Mouse (Mus musculus): ENCODE measurements around the gene 7530416G11Rik. TPM values are rescaled to one million over a fixed set of nuclear protein-coding genes. Genes with fewer than 3 reads are reported as not detected.
A peak's percentile ranks its signal among the peaks of the same experiment; 100 is the strongest.

Gene 7530416G11Rik
- polyA plus RNA-seq, 1 experiment from 2014 or later, result not detected

DNA sequence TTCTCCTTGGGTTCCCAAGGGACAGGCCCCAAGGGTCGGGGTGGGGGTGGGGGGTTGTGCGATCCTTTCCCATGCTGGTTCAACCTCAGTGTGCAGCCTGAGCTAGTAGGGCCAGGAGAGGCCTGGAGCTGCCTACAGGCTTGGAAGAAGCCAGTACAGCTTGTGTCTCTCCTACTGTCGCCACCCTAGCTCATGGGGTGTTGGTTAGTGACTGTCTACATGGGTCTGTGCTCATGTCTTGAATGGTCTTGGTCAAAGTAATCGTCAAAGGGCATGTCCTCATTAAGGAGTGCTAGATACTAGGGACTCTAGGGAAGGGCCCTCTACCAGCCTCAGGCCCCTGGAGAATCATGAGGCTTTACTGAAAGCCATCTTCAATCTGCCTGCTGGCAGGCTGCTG, 5.5 kb downstream of the 7530416G11Rik start:
- 85% methylated on average over 4 of the region's 4 CpGs for WGBS
- H3K4me2 ChIP-seq (ENCODE audit: low read depth, low read length), result no peak overlapping the region
- H3K9ac ChIP-seq (ENCODE audit: low read length), result no peak overlapping the region
- no peak overlapping the region for H3K27ac ChIP-seq (ENCODE audit: low read length)
- no peaks in the 10 kb centered on the region for H3K27me3 ChIP-seq (ENCODE audit: control insufficient read depth, insufficient read depth, low read depth, low read length)
- H3K9me3 ChIP-seq (ENCODE audit: control insufficient read depth, low read length), result no peaks in the 10 kb centered on the region
- no peak overlapping the region for H3K4me3 ChIP-seq (ENCODE audit: low read length)
- ATAC-seq (ENCODE audit: low read depth), result no peak
- no peaks in the 10 kb centered on the region for H3K36me3 ChIP-seq (ENCODE audit: control insufficient read depth, insufficient read depth, low read length)
- H3K4me1 ChIP-seq (replicated peaks; ENCODE audit: control insufficient read depth, insufficient read depth, low read length), result no peaks in the 10 kb centered on the region

DNA sequence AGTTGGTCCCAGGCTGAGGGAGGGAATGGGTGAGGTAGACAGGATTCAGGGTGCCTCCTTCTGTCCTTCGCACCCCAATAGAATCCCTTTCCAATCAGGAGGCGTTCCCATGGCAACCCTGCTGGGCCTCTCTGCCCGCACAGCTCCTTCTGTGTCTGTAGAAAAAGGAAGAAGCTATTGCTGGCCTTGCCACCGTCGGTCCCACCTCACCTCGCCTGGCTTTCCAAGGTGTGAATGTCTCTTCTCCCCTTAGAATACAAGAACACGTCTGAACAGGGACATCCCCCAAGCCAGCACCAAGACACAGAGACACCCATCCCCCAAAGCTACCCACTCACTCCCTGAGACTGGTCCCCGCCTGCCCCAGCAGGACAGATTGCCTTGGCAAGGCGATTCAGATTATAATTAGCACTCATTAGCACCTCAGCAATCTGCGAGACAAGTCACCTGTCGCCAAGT, 8.8 kb downstream of the 7530416G11Rik start:
- Histone ChIP-seq H3K9me3 (ENCODE audit: control insufficient read depth, low read length) (no peaks in the 10 kb centered on the region), H3K36me3 (ENCODE audit: control insufficient read depth, insufficient read depth, low read length) (no peaks in the 10 kb centered on the region), H3K4me2 (ENCODE audit: low read depth, low read length) (no peak overlapping the region), H3K27me3 (ENCODE audit: control insufficient read depth, insufficient read depth, low read depth, low read length) (no peaks in the 10 kb centered on the region), H3K4me1 (replicated peaks; ENCODE audit: control insufficient read depth, insufficient read depth, low read length) (no peaks in the 10 kb centered on the region), H3K9ac (ENCODE audit: low read length) (no peak overlapping the region), H3K4me3 (ENCODE audit: low read length) (no peak overlapping the region), H3K27ac (ENCODE audit: low read length) (no peak overlapping the region)
- ATAC-seq (ENCODE audit: low read depth), result no peak
- 11% methylated on average over 11 of the region's 11 CpGs for WGBS

DNA sequence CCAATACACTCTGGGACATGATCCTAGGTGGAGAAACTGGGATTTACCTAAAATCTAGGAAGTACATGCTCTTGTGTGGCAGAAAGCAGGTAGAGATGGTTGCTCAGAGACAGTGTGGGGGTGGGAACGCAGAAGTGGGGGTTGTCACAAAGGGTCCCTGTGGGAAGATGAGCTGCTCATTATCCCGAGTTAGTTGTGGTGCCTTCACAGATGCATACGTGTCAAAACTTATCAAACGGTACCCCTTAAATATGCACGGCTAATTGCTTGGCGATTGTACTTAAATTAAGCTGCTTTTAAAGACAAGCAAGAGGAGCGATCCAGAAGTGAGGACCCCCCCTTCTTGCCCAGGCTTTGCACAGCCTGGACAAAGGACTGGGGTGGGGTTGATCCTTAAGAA, 13.3 kb downstream of the 7530416G11Rik start:
- Histone ChIP-seq H3K9ac (ENCODE audit: low read length) (no peak overlapping the region), H3K4me2 (ENCODE audit: low read depth, low read length) (no peak overlapping the region), H3K9me3 (ENCODE audit: control insufficient read depth, low read length) (no peaks in the 10 kb centered on the region), H3K4me1 (replicated peaks; ENCODE audit: control insufficient read depth, insufficient read depth, low read length) (no peaks in the 10 kb centered on the region), H3K27ac (ENCODE audit: low read length) (no peak overlapping the region), H3K4me3 (ENCODE audit: low read length) (no peak overlapping the region), H3K36me3 (ENCODE audit: control insufficient read depth, insufficient read depth, low read length) (no peaks in the 10 kb centered on the region), H3K27me3 (ENCODE audit: control insufficient read depth, insufficient read depth, low read depth, low read length) (no peaks in the 10 kb centered on the region)
- WGBS, result 75% methylated on average over 7 of the region's 7 CpGs
- no peak for ATAC-seq (ENCODE audit: low read depth)

DNA sequence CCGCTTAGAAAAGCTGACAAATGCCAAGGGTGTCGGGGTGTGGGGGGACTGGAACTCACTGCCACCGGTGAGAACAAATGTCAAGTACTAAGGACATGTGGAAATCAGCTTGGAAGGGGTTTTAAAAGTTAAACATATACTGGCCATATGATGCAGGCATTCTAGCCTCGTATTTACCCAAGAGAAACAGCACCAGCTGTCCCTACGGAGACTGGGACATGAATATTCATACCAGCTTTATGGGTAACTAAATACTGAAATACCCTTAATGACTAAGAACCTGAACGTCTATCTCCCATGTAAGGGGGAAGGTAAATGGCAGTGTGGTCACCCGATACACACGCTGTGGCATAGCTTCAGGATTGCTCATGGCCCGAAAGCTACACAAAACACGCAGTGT, 14.1 kb downstream of the 7530416G11Rik start:
- no peak overlapping the region for H3K27ac ChIP-seq (ENCODE audit: low read length)
- H3K36me3 ChIP-seq (ENCODE audit: control insufficient read depth, insufficient read depth, low read length), result no peaks in the 10 kb centered on the region
- H3K4me3 ChIP-seq (ENCODE audit: low read length), result no peak overlapping the region
- H3K9me3 ChIP-seq (ENCODE audit: control insufficient read depth, low read length), result no peaks in the 10 kb centered on the region
- no peak for ATAC-seq (ENCODE audit: low read depth)
- no peaks in the 10 kb centered on the region for H3K27me3 ChIP-seq (ENCODE audit: control insufficient read depth, insufficient read depth, low read depth, low read length)
- 77% methylated on average over 10 of the region's 10 CpGs for WGBS
- no peaks in the 10 kb centered on the region for H3K4me1 ChIP-seq (replicated peaks; ENCODE audit: control insufficient read depth, insufficient read depth, low read length)
- H3K4me2 ChIP-seq (ENCODE audit: low read depth, low read length), result no peak overlapping the region
- no peak overlapping the region for H3K9ac ChIP-seq (ENCODE audit: low read length)

DNA sequence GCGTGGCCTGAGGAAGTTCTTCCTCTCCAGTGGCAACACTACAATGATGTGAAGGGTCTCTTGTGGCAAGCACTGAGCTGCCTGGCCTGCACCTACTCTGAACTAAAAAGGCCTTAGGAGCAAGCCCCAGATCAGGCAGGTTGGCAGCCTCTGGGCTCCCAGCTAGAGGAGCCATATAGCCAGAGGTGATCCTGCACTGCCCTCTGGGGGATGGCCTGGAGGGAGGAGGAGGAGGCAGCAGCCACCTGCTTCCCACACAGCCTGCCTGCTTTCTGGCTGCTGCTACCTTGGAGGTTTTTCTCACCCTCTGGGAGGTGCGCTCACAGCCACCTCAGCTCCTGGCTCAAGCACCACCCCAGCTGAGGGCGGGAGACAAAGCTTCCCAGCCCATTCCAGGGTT, 22.4 kb downstream of the 7530416G11Rik start:
- Histone ChIP-seq H3K9me3 (ENCODE audit: control insufficient read depth, low read length) (no peaks in the 10 kb centered on the region), H3K4me3 (ENCODE audit: low read length) (no peak overlapping the region), H3K27ac (ENCODE audit: low read length) (peak overlapping the region; percentile 70), H3K4me1 (replicated peaks; ENCODE audit: control insufficient read depth, insufficient read depth, low read length) (peaks cover 13% of the 10 kb centered on the region), H3K36me3 (ENCODE audit: control insufficient read depth, insufficient read depth, low read length) (no peaks in the 10 kb centered on the region), H3K4me2 (ENCODE audit: low read depth, low read length) (no peak overlapping the region), H3K27me3 (ENCODE audit: control insufficient read depth, insufficient read depth, low read depth, low read length) (no peaks in the 10 kb centered on the region), H3K9ac (ENCODE audit: low read length) (no peak overlapping the region; the same call in 1 of the 2 replicates)
- WGBS, result 21% methylated on average over 3 of the region's 3 CpGs
- peak; percentile 61 for ATAC-seq (ENCODE audit: low read depth)

- H3K4me2 ChIP-seq (ENCODE audit: low read depth, low read length), result no peak overlapping the region
- H3K4me3 ChIP-seq (ENCODE audit: low read length), result no peak overlapping the region
- H3K4me1 ChIP-seq (replicated peaks; ENCODE audit: control insufficient read depth, insufficient read depth, low read length), result peaks cover 13% of the 10 kb centered on the region
- H3K9me3 ChIP-seq (ENCODE audit: control insufficient read depth, low read length), result no peaks in the 10 kb centered on the region
- no peaks in the 10 kb centered on the region for H3K27me3 ChIP-seq (ENCODE audit: control insufficient read depth, insufficient read depth, low read depth, low read length)
- H3K27ac ChIP-seq (ENCODE audit: low read length), result peak overlapping the region; percentile 70
- WGBS, result 32% methylated on average over 5 of the region's 5 CpGs
- no peaks in the 10 kb centered on the region for H3K36me3 ChIP-seq (ENCODE audit: control insufficient read depth, insufficient read depth, low read length)
- no peak overlapping the region for H3K9ac ChIP-seq (ENCODE audit: low read length)
- peak; percentile 67 for ATAC-seq (ENCODE audit: low read depth)
Observed at GRCm38 (mm10) chr15:85479919-85480318, 23.1 kb downstream of the 7530416G11Rik start.

GRCm38 (mm10) chr15:85479365-85479764, 23.7 kb downstream of the 7530416G11Rik start:
- H3K4me1 ChIP-seq (replicated peaks; ENCODE audit: control insufficient read depth, insufficient read depth, low read length), result peaks cover 17% of the 10 kb centered on the region
- peak overlapping the region; percentile 70 for H3K27ac ChIP-seq (ENCODE audit: low read length)
- no peak overlapping the region for H3K4me2 ChIP-seq (ENCODE audit: low read depth, low read length)
- H3K9me3 ChIP-seq (ENCODE audit: control insufficient read depth, low read length), result no peaks in the 10 kb centered on the region
- H3K9ac ChIP-seq (ENCODE audit: low read length), result no peak overlapping the region
- H3K36me3 ChIP-seq (ENCODE audit: control insufficient read depth, insufficient read depth, low read length), result no peaks in the 10 kb centered on the region
- WGBS, result 62% methylated on average over 12 of the region's 12 CpGs
- ATAC-seq (ENCODE audit: low read depth), result peak; percentile 29; the same call in 1 of the 2 replicates
- no peak overlapping the region for H3K4me3 ChIP-seq (ENCODE audit: low read length)
- H3K27me3 ChIP-seq (ENCODE audit: control insufficient read depth, insufficient read depth, low read depth, low read length), result no peaks in the 10 kb centered on the region

DNA sequence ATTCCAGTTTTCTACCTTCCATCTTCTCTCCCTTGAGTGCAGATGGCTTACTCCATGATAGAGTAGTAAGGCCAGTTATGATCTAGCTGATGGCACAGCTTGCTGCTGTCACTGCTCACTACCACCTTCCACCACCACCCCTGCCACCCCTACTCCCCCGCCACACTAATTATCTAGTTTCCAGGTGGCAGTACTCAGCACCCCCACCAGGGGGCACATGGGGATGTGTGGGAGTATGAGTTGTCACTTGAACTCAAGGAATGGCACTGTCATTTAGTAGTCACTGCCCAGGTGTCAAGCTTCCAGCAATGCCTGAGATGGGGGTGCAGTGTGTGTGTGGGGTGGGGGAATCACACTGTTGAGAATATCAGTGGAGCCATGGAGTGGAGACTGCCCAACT, 25.4 kb downstream of the 7530416G11Rik start:
- Histone ChIP-seq H3K4me1 (replicated peaks; ENCODE audit: control insufficient read depth, insufficient read depth, low read length) (peaks cover 17% of the 10 kb centered on the region), H3K27me3 (ENCODE audit: control insufficient read depth, insufficient read depth, low read depth, low read length) (no peaks in the 10 kb centered on the region), H3K27ac (ENCODE audit: low read length) (no peak overlapping the region), H3K4me3 (ENCODE audit: low read length) (no peak overlapping the region), H3K36me3 (ENCODE audit: control insufficient read depth, insufficient read depth, low read length) (no peaks in the 10 kb centered on the region), H3K4me2 (ENCODE audit: low read depth, low read length) (no peak overlapping the region), H3K9ac (ENCODE audit: low read length) (no peak overlapping the region), H3K9me3 (ENCODE audit: control insufficient read depth, low read length) (no peaks in the 10 kb centered on the region)
- ATAC-seq (ENCODE audit: low read depth), result no peak
- WGBS, result 16% methylated on average over 1 of the region's 1 CpGs

GRCm38 (mm10) chr15:85474697-85475096, 28.3 kb downstream of the 7530416G11Rik start:
- no peak overlapping the region for H3K27ac ChIP-seq (ENCODE audit: low read length)
- H3K4me2 ChIP-seq (ENCODE audit: low read depth, low read length), result no peak overlapping the region
- no peaks in the 10 kb centered on the region for H3K9me3 ChIP-seq (ENCODE audit: control insufficient read depth, low read length)
- H3K4me1 ChIP-seq (replicated peaks; ENCODE audit: control insufficient read depth, insufficient read depth, low read length), result peaks cover 9% of the 10 kb centered on the region
- H3K27me3 ChIP-seq (ENCODE audit: control insufficient read depth, insufficient read depth, low read depth, low read length), result no peaks in the 10 kb centered on the region
- H3K4me3 ChIP-seq (ENCODE audit: low read length), result no peak overlapping the region
- WGBS, result 43% methylated on average over 3 of the region's 3 CpGs
- no peaks in the 10 kb centered on the region for H3K36me3 ChIP-seq (ENCODE audit: control insufficient read depth, insufficient read depth, low read length)
- ATAC-seq (ENCODE audit: low read depth), result no peak
- H3K9ac ChIP-seq (ENCODE audit: low read length), result no peak overlapping the region

GRCm38 (mm10) chr15:85469401-85469800, 33.6 kb downstream of the 7530416G11Rik start:
- peaks cover 19% of the 10 kb centered on the region for H3K36me3 ChIP-seq (ENCODE audit: control insufficient read depth, insufficient read depth, low read length)
- no peak overlapping the region for H3K9ac ChIP-seq (ENCODE audit: low read length)
- 57% methylated on average over 6 of the region's 6 CpGs for WGBS
- H3K4me1 ChIP-seq (replicated peaks; ENCODE audit: control insufficient read depth, insufficient read depth, low read length), result peaks cover 9% of the 10 kb centered on the region; the same call in 1 of the 2 replicates
- H3K4me3 ChIP-seq (ENCODE audit: low read length), result no peak overlapping the region
- H3K27me3 ChIP-seq (ENCODE audit: control insufficient read depth, insufficient read depth, low read depth, low read length), result no peaks in the 10 kb centered on the region
- H3K27ac ChIP-seq (ENCODE audit: low read length), result no peak overlapping the region
- no peak overlapping the region for H3K4me2 ChIP-seq (ENCODE audit: low read depth, low read length)
- no peak for ATAC-seq (ENCODE audit: low read depth)
- H3K9me3 ChIP-seq (ENCODE audit: control insufficient read depth, low read length), result no peaks in the 10 kb centered on the region

All from lung, embryonic 16.5 days (tissue).